Mouse (Mus musculus) ES-E14 (cell line): ENCODE results near the gene Sdccag8.

Experiments used
- CHD2 ChIP-seq: IDR thresholded peaks from 2 replicates; pipeline ENCODE4 v1.6.1; 2014; ENCODE audit warnings: mild to moderate bottlenecking, low read depth, low read length, inconsistent platforms
- HCFC1 ChIP-seq: IDR thresholded peaks from 2 replicates; pipeline ENCODE4 v1.6.1; 2012; ENCODE audit warnings: low read length, inconsistent platforms, borderline replicate concordance; ENCODE audit not compliant: insufficient read depth
- MAFK ChIP-seq: IDR thresholded peaks from 2 replicates; pipeline ENCODE4 v1.6.1; 2014; ENCODE audit warnings: mild to moderate bottlenecking, low read depth, low read length, inconsistent platforms; ENCODE audit not compliant: insufficient read depth
- ZNF384 ChIP-seq: IDR thresholded peaks from 2 replicates; pipeline ENCODE4 v1.6.1; 2012; ENCODE audit warnings: low read depth, low read length, inconsistent platforms

GRCm38 (mm10) chr1:176818147-176818546 is 3.7 kb downstream of the Sdccag8 start:
- TF ChIP-seq MAFK = no peak
- no peak for TF ChIP-seq CHD2
- TF ChIP-seq HCFC1 = no peak
- no peak for TF ChIP-seq ZNF384
